Mouse (Mus musculus) kidney, adult 2 months (tissue): ENCODE measurements around the gene Iglon5.

Experiments
- CTCF ChIP-seq: fragments of 200-500 bp; conservative IDR thresholded peaks from 2 replicates; pipeline ENCODE4 v1.5.1; 2011; ENCODE audit warnings: low read depth, mild to moderate bottlenecking, control low read depth, low read length, moderate library complexity, mixed read lengths; ENCODE audit not compliant: insufficient read depth, insufficient read length
- POLR2A ChIP-seq: fragments of 200-500 bp; IDR thresholded peaks from one replicate; pipeline ENCODE4 v1.6.1; 2011; ENCODE audit warnings: low read depth, low read length, control low read depth

DNA sequence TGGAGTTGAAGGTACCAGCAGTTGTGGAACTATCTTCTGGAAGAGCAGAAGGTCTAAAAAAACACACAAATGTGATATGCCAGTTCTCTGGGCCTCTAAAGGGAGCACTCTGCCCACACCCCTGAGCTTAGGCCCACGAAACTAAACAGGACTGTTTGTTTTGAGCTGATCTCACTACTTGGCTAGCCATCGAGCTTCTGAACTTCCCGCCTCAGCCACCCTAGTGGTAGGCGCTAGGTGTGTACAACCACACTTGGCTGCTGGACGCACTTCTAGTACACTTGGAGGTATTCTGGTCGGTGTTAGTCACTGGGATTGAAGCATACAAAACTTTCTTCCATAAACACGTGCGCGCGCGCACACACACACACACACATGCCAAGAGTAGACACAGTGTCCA lies 38.1 kb downstream of the Iglon5 start:
- TF ChIP-seq CTCF (no peak; the same call in 1 of the 2 replicates), POLR2A (no peak)
